Mouse (Mus musculus) heart, embryonic 12.5 days (tissue): ENCODE data around the gene Tmem252. TPM values are rescaled to one million over a fixed set of nuclear protein-coding genes. Genes with fewer than 3 reads are reported as not detected.

Source experiments
- ATAC-seq: fragments of 200-750 bp; cut with Nextera tagmentation; 2 replicates; pipeline ENCODE4 v1.8.0; 2017; ENCODE audit warnings: moderate TSS enrichment, moderate library complexity; ENCODE audit not compliant: insufficient number of reproducible peaks, low FRiP score
- H3K27ac ChIP-seq: fragments of 300-500 bp; sonication (generic); 2 replicates; pipeline ENCODE4 v1.5.1; 2016; ENCODE audit warnings: mild to moderate bottlenecking, moderate library complexity; ENCODE audit not compliant: poor library complexity, severe bottlenecking
- H3K27me3 ChIP-seq: fragments of 300-500 bp; sonication (generic); replicated peaks from 2 replicates; pipeline ENCODE4 v1.6.1; 2016; ENCODE audit warnings: mild to moderate bottlenecking, moderate library complexity
- H3K36me3 ChIP-seq: fragments of 300-500 bp; sonication (generic); 2 replicates; pipeline ENCODE4 v1.6.1; 2016; ENCODE audit warnings: mild to moderate bottlenecking, moderate library complexity
- H3K4me1 ChIP-seq: fragments of 300-500 bp; sonication (generic); replicated peaks from 2 replicates; pipeline ENCODE4 v1.6.1; 2016; ENCODE audit warnings: mild to moderate bottlenecking
- H3K4me2 ChIP-seq: fragments of 300-500 bp; sonication (generic); 2 replicates; pipeline ENCODE4 v1.6.1; 2016; ENCODE audit warnings: mild to moderate bottlenecking, moderate library complexity
- H3K4me3 ChIP-seq: fragments of 300-500 bp; sonication (generic); 2 replicates; pipeline ENCODE4 v1.5.1; 2016; ENCODE audit warnings: mild to moderate bottlenecking
- H3K9ac ChIP-seq: fragments of 300-500 bp; sonication (generic); 2 replicates; pipeline ENCODE4 v1.6.1; 2016; ENCODE audit warnings: mild to moderate bottlenecking, moderate library complexity
- H3K9me3 ChIP-seq: fragments of 300-500 bp; sonication (generic); replicated peaks from 2 replicates; pipeline ENCODE4 v1.6.1; 2016; ENCODE audit warnings: mild to moderate bottlenecking, moderate library complexity
- WGBS: fragments of 180-500 bp; shearing (Covaris S2); methylation state at CpG from one replicate; pipeline ENCODE4 v1.1.7; 2016; 5-methylcytosine and 5-hydroxymethylcytosine counted together
- polyA plus RNA-seq: library from polyadenylated mRNA; unstranded; fragments of >200 nt; fragmentation: Nextera tagmentation; extraction: Ambion mirVana; gene quantifications from 2 replicates; pipeline ENCODE4 v1.2.1, GENCODE M21; 2016

Gene Tmem252
- polyA plus RNA-seq = 3.8 and 4.5 TPM in 2 replicates

DNA sequence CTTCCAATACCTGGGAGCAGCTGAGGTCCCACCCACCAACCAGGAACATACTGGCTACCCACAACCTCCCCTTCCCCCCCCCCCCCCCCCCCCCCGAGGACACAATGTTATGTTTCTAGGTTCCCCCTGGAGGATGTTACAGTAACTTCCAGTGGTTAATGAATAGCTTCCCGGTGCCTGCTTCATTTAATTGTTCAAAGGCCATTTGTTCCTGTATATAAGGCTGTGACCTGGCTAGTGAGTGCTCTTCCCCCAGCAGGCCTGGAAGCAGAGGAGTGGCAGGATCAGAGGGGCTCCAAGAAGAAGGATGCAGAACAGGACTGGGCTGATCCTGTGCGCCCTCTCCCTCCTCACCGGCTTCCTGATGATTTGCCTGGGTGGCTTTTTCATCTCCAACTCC is at the start of gene Tmem252:
TSS of gene Tmem252 (plus strand) at position 247 of the 400 bp plus-strand sequence.
- peaks cover 40% of the 10 kb centered on the region for H3K4me1 ChIP-seq
- no peak within 1 kb of the TSS for H3K27ac ChIP-seq

DNA sequence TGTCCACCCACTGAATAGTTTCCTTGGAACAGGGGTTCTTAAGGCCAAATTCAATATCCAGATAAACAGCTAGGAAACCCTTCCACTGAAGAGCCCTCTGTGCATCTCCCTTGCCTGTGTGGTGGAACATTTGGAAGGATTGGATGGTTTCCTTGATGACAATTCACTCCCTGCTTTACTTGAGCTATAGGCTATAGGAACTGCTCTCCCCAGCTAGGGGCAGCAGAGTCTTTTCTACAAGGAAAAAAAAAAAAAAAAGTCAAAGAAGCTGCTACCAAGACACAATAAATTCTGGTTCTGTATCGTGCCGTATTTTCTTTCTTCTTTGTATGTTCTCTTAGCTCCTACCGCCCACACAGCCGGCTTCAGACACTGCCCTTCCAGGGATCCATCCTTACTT is 45.8 kb upstream of the Tmem252 start:
- no peak overlapping the region for H3K4me2 ChIP-seq
- H3K27ac ChIP-seq = no peak overlapping the region
- no peaks in the 10 kb centered on the region for H3K27me3 ChIP-seq
- H3K9ac ChIP-seq = no peak overlapping the region
- H3K4me1 ChIP-seq = no peaks in the 10 kb centered on the region
- no peaks in the 10 kb centered on the region for H3K36me3 ChIP-seq
- WGBS = 87% methylated on average over 4 of the region's 4 CpGs
- H3K4me3 ChIP-seq = no peak overlapping the region
- H3K9me3 ChIP-seq = no peaks in the 10 kb centered on the region
- ATAC-seq = no peak

More for the DNA sequence above, at the start of gene Tmem252:
- Histone ChIP-seq H3K4me2 (no peak within 1 kb of the TSS), H3K4me3 (no peak within 1 kb of the TSS), H3K27me3 (no peaks in the 10 kb centered on the region), H3K36me3 (no peaks in the 10 kb centered on the region), H3K9ac (no peak within 1 kb of the TSS), H3K9me3 (no peaks in the 10 kb centered on the region)
- no peak for ATAC-seq
- 69% methylated on average over 4 of the region's 4 CpGs for WGBS

DNA sequence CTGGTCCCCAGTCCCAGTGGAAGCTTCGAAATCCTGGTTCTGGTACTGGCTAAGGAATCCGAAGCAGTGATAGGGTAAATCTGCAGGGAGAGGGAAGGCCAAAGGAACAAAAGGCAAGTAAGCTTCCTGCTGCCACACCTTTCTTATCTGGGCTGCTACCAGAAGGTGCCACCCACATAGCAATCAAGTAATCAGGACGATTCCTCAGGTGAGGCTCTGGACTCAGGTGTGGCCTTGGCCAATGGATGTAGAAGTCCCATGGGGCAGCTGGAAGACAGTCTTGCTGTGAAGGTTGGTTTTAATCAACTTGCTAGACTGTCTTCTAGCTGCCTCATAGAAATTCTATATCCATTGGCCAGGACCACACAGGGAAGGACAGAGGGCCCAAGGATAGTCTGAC is 40.8 kb upstream of the Tmem252 start:
- H3K27ac ChIP-seq = no peak overlapping the region

DNA sequence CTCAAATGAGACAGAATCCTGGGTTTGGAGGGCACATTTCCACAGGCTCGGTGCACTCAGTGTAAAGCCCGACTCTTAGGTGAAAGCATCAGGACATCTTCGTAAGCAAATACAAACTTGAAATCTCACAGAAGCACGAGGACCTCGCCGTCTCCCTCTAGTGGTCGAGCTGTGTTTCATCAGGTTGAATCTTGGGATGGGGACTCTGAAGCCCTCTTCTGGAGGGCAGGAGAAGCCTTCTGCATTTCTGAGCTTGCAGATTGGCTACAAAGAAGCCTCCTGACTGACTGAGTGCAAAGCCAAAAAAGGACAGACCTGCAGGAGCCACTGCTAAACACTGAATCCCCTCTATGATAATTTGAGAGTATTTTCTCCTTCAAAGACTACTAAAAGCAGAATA is 39.2 kb upstream of the Tmem252 start:
- H3K27me3 ChIP-seq = no peaks in the 10 kb centered on the region
- H3K9me3 ChIP-seq = no peaks in the 10 kb centered on the region
- no peaks in the 10 kb centered on the region for H3K36me3 ChIP-seq
- no peak overlapping the region for H3K27ac ChIP-seq
- H3K4me2 ChIP-seq = no peak overlapping the region
- ATAC-seq = no peak
- no peak overlapping the region for H3K9ac ChIP-seq
- H3K4me1 ChIP-seq = no peaks in the 10 kb centered on the region
- no peak overlapping the region for H3K4me3 ChIP-seq
- 5% methylated on average over 7 of the region's 7 CpGs for WGBS

More for the DNA sequence above, 40.8 kb upstream of the Tmem252 start:
- Histone ChIP-seq H3K36me3 (no peaks in the 10 kb centered on the region), H3K4me3 (no peak overlapping the region), H3K4me1 (no peaks in the 10 kb centered on the region), H3K9ac (no peak overlapping the region), H3K9me3 (no peaks in the 10 kb centered on the region), H3K4me2 (no peak overlapping the region), H3K27me3 (no peaks in the 10 kb centered on the region)
- WGBS = 71% methylated on average over 3 of the region's 3 CpGs
- ATAC-seq = no peak

DNA sequence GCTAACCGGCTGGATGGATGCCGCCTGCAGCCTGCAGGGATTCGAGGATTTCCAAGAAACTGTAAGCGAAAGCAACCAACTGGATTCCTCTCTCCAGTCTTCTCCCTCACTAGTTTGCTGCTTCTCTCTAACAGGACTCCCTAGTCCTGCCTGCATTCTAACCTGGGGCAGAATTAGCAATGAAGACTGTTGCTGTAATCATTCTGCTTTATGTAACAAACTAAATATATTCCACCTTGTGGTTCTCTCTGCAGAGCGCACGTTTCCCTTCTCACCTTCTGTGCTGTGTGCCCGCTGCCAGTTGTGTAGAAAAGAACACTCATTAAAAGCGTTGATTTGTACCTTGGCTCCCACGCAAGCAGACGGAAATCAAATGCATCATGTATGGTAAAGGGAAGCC is 37.2 kb upstream of the Tmem252 start:
- Histone ChIP-seq H3K4me2 (no peak overlapping the region), H3K9me3 (no peaks in the 10 kb centered on the region), H3K27ac (no peak overlapping the region), H3K4me1 (no peaks in the 10 kb centered on the region), H3K27me3 (no peaks in the 10 kb centered on the region), H3K4me3 (no peak overlapping the region), H3K36me3 (no peaks in the 10 kb centered on the region), H3K9ac (no peak overlapping the region)
- WGBS = 77% methylated on average over 10 of the region's 10 CpGs
- ATAC-seq = no peak

DNA sequence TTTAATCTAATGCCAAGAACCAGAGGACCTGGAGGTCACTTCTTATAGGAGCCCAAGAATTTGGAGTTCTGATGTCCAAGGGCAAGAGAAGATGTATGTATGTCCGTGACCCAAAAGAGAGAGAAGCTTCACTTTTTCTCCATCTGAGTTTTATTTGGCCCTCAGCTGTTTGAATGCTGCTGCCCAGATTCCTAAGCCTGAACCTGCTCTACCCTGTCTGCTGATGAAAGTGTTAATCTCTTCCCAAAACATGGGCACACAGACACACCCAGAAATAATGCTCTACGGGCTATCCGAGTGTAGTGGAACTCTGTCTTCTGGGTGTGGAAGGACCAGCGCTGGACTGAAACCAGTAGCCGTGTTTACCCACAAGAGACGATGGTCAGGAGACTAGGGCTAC is 35.8 kb upstream of the Tmem252 start:
- H3K4me1 ChIP-seq = no peaks in the 10 kb centered on the region
- H3K9me3 ChIP-seq = no peaks in the 10 kb centered on the region
- no peak overlapping the region for H3K4me3 ChIP-seq
- H3K4me2 ChIP-seq = no peak overlapping the region
- H3K27ac ChIP-seq = no peak overlapping the region
- H3K36me3 ChIP-seq = no peaks in the 10 kb centered on the region
- WGBS = 87% methylated on average over 6 of the region's 6 CpGs
- no peak for ATAC-seq
- H3K27me3 ChIP-seq = no peaks in the 10 kb centered on the region
- H3K9ac ChIP-seq = no peak overlapping the region

DNA sequence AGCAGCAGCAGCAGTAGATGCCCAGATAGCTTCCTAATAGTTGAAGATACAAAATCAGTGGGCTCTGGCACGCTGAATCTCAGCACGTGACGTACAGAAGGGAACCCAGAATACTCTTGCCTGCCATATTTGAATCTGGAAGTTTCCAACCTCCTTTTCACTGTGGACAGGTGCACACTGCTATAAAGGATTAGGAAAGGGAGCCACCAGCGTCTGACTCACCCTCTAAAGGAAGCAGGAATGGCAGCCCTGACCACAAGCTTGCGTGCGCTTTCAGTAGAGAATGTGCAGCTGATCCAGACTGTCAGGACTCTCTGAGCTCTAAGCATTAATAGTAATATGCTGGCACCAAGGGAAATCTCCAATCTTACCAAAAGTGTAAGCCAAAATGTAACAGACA is 32.8 kb upstream of the Tmem252 start:
- no peak overlapping the region for H3K4me2 ChIP-seq
- no peaks in the 10 kb centered on the region for H3K36me3 ChIP-seq
- no peak overlapping the region for H3K9ac ChIP-seq
- no peak overlapping the region for H3K27ac ChIP-seq
- H3K4me3 ChIP-seq = no peak overlapping the region
- H3K9me3 ChIP-seq = no peaks in the 10 kb centered on the region
- peaks cover 2% of the 10 kb centered on the region; the same call in 1 of the 2 replicates for H3K4me1 ChIP-seq
- 82% methylated on average over 6 of the region's 6 CpGs for WGBS
- no peaks in the 10 kb centered on the region for H3K27me3 ChIP-seq
- no peak for ATAC-seq

DNA sequence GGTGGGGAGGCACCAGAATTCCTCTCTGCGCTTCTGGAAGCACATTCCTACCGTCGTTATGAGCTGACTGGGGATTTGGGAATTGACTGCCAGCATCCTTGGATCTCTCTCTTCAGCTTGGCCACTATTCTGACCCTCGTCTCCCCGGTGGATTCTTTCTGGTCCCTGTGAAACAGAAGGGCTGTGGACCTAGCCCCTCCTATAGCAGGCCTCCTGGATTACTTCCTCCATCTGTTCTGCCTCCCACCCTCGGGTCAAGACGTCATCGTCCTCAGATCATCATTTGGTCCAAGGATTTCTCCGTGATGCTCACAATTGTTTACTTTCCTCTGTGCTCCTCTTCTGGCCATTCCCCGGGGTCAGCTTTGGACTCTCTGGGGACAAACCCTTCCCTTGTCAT is 28.8 kb upstream of the Tmem252 start:
- Histone ChIP-seq H3K36me3 (no peaks in the 10 kb centered on the region), H3K4me2 (no peak overlapping the region), H3K4me3 (no peak overlapping the region), H3K9me3 (no peaks in the 10 kb centered on the region), H3K9ac (no peak overlapping the region), H3K4me1 (peaks cover 7% of the 10 kb centered on the region; the same call in 1 of the 2 replicates), H3K27me3 (no peaks in the 10 kb centered on the region), H3K27ac (no peak overlapping the region)
- WGBS = 61% methylated on average over 10 of the region's 10 CpGs
- no peak for ATAC-seq

DNA sequence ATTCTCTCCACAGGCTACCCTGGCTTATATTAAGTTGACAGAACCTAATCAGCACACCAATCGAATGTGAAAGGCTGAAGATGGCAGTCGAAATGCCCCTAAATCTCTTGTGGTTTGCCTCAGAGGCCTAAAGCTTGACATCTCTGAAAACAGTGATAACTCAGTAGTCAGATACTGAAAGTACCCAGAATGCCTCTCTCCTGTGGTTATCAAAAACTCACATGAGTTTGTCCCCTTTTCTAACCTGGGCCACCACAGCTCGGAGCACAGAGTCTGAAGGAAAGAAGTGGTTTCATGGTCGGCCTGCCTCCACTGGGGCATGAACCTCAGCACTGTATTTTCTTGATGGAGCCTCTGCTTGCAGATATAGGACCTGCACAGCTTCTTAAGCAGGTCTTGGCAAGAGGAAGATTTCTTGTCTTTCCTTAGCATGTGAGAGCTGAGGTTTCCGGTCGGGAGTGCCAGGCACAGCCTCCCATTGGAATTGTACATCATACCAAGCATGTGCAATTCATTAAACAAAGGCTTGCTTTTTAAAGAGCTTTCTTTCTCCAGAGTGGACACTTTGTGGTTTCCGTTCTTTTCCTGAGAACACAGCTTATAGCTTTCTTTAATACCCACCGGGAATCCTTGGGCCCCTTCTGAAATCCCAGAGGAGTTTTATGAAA is 27.5 kb upstream of the Tmem252 start:
- no peak for ATAC-seq
- H3K4me1 ChIP-seq = peaks cover 7% of the 10 kb centered on the region; the same call in 1 of the 2 replicates
- WGBS = 69% methylated on average over 8 of the region's 8 CpGs
- H3K27me3 ChIP-seq = no peaks in the 10 kb centered on the region
- H3K4me3 ChIP-seq = no peak overlapping the region
- no peak overlapping the region for H3K27ac ChIP-seq
- H3K36me3 ChIP-seq = no peaks in the 10 kb centered on the region
- no peak overlapping the region for H3K9ac ChIP-seq
- no peaks in the 10 kb centered on the region for H3K9me3 ChIP-seq
- H3K4me2 ChIP-seq = no peak overlapping the region

DNA sequence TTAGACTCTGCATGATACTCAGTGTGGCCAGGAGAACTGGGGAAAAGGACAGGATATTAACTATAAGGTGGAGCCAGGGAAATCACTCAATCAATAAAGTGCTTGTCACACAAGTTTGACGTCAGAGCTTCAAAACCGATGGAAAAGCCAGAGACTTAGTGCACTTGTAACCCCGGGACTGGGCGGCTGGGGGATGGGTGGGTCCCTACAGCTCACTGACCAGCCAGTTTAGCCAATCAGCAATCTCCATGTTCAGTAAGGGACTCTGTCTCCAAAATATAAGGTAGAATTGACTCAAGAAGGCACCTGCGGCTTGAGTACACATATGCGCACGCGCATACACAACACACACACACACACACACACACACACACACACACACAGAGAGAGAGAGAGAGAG is 25.8 kb upstream of the Tmem252 start:
- Histone ChIP-seq H3K4me1 (peaks cover 7% of the 10 kb centered on the region; the same call in 1 of the 2 replicates), H3K9ac (no peak overlapping the region), H3K9me3 (no peaks in the 10 kb centered on the region), H3K36me3 (no peaks in the 10 kb centered on the region), H3K4me2 (no peak overlapping the region), H3K4me3 (no peak overlapping the region), H3K27ac (no peak overlapping the region), H3K27me3 (no peaks in the 10 kb centered on the region)
- no peak for ATAC-seq
- 77% methylated on average over 8 of the region's 8 CpGs for WGBS

DNA sequence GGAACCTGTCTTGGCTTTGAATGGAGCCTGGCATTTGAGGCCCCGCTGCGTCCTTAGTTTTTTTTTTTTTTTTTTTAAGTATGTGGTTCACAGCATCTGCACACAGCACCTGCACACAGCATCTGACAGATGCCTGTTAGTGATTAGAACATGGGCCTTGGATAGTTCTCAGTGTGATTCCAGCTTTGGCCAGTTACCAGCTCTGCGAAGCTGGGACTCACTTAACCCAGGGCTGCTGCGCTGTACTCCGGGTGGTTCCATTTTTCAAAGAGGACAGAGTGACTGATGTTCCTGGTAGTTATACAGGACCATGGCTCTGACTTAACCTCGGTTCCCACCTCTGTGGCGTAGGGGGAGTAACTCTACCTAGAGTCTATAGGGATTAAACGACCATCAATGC is 23.4 kb upstream of the Tmem252 start:
- H3K4me3 ChIP-seq = no peak overlapping the region
- H3K4me1 ChIP-seq = peaks cover 18% of the 10 kb centered on the region
- 84% methylated on average over 8 of the region's 8 CpGs for WGBS
- no peak overlapping the region for H3K4me2 ChIP-seq
- H3K9me3 ChIP-seq = no peaks in the 10 kb centered on the region
- H3K27ac ChIP-seq = no peak overlapping the region
- ATAC-seq = no peak
- no peaks in the 10 kb centered on the region for H3K36me3 ChIP-seq
- H3K27me3 ChIP-seq = no peaks in the 10 kb centered on the region
- H3K9ac ChIP-seq = no peak overlapping the region

DNA sequence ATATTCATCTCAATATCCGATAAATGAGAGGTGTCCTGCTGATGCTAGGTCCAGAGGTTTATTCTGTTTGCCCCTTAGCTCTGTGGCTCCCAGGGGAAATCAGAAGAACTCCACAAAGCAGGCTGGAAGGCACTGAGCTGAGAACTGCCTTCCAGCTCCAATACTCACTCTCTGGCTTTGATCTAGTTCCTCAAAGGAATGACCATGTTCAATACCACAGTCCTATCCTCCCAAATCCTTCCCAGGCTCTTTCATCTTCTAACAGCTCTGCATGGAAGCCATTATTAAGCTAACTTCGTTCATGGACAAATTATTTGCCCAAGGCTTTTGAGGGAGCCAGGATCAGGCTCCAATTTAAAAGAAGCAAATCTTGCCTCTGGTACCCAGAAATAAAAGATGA is 22.2 kb upstream of the Tmem252 start:
- no peak overlapping the region for H3K4me2 ChIP-seq
- no peaks in the 10 kb centered on the region for H3K36me3 ChIP-seq
- H3K4me3 ChIP-seq = no peak overlapping the region
- peaks cover 11% of the 10 kb centered on the region for H3K4me1 ChIP-seq
- no peak overlapping the region for H3K27ac ChIP-seq
- no peak for ATAC-seq
- H3K9me3 ChIP-seq = no peaks in the 10 kb centered on the region
- no peak overlapping the region for H3K9ac ChIP-seq
- WGBS = 76% methylated on average over 2 of the region's 2 CpGs
- H3K27me3 ChIP-seq = no peaks in the 10 kb centered on the region
